Mouse (Mus musculus): ENCODE data around the gene Atg5.

DNA sequence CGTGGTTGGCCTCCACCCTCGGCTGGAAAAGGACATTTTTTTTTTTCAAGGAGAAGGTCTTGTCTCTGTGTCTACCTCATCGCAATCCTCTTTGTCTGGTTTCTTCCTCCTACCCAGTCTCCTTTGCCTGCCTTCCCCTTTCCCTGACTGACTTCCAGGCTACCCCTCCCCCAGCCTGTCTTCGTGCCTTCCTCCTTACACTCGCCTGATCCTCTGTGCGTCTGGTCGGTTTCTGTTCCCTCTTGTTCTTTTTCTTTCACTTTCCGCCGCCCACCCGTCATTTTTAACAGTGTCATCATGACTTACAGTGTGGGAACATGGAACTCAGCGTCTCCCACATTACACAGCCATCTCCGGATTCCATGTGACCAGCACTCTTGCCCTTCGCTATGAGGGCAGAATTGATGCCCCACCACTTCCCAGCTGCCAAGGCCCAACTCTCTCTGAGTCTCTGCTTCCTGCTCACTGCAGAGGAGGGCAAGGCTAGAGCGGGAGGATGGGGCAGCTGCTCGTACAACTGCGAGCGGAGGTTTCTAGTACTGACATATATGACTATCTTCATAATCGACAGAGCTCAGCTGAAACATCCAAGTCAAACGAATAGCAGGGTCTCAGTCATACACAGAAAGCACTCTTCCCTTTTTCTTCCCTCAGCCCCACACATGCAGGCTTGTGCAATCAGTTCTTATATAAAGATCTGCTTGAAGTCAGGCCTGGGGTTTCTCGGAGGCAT lies 112.5 kb downstream of the Atg5 start:
- no peak for TF ChIP-seq CTCF (IDR thresholded peaks at IDR 0.05; ENCODE audit: borderline replicate concordance, insufficient read depth, low read length)
- no peak for TF ChIP-seq POLR2A (IDR thresholded peaks at IDR 0.05; ENCODE audit: low read depth, low read length)

All from embryonic fibroblast, embryonic 13.5 days (primary cell).